Mouse (Mus musculus) mesoderm, embryonic 11.5 days (tissue): ENCODE results near the gene Armc2.

Experiments used
- DNase-seq: peaks from one replicate; pipeline ENCODE4 v3.0.0-alpha.2; 2012; ENCODE audit warnings: low read depth, low spot score

Gene Armc2

GRCm38 (mm10) chr10:41867956-41868355, 150.3 kb downstream of the Armc2 start:
- DNase-seq: no peak

GRCm38 (mm10) chr10:41866838-41867154, 151.4 kb downstream of the Armc2 start:
- DNase-seq: no peak

GRCm38 (mm10) chr10:41866069-41866837, 152.0 kb downstream of the Armc2 start:
- DNase-seq: peak; percentile 26
